Mouse (Mus musculus) heart, embryonic 16.5 days (tissue): Measurements from ENCODE around the gene Slc10a7. TPM values are rescaled to one million over a fixed set of nuclear protein-coding genes. Genes with fewer than 3 reads are reported as not detected.
A peak's percentile ranks its signal among the peaks of the same experiment; 100 is the strongest.
"Not testable (repeated sequence)": the region's sequence is repeated elsewhere in the genome, so short reads cannot be mapped to it uniquely, and the experiment has no call there.

Experiments
- ATAC-seq: fragments of 200-750 bp; cut with Nextera tagmentation; replicated peaks from 2 replicates; pipeline ENCODE4 v1.8.0; 2017; ENCODE audit warnings: moderate number of reproducible peaks; ENCODE audit not compliant: insufficient read depth, low FRiP score; ENCODE audit errors: extremely low read depth
- H3K27ac ChIP-seq: fragments of 300-500 bp; sonication (generic); 2 replicates; pipeline ENCODE4 v1.5.1; 2014; ENCODE audit warnings: mild to moderate bottlenecking, low read length, control low read depth, moderate library complexity
- H3K27me3 ChIP-seq: fragments of 300-500 bp; sonication (generic); 2 replicates; pipeline ENCODE4 v1.6.1; 2014; ENCODE audit warnings: low read length, mixed read lengths; ENCODE audit not compliant: control insufficient read depth, insufficient read depth
- H3K36me3 ChIP-seq: fragments of 300-500 bp; sonication (generic); 2 replicates; pipeline ENCODE4 v1.6.1; 2014; ENCODE audit not compliant: control insufficient read depth, insufficient read depth
- H3K4me1 ChIP-seq: fragments of 300-500 bp; sonication (generic); 2 replicates; pipeline ENCODE4 v1.6.1; 2014; ENCODE audit warnings: low read length, mixed read lengths; ENCODE audit not compliant: control insufficient read depth, insufficient read depth
- H3K4me2 ChIP-seq: fragments of 300-500 bp; sonication (generic); 2 replicates; pipeline ENCODE4 v1.6.1; 2014; ENCODE audit warnings: low read depth, mild to moderate bottlenecking, control low read depth, low read length
- H3K4me3 ChIP-seq: fragments of 300-500 bp; sonication (generic); 2 replicates; pipeline ENCODE4 v1.5.1; 2014; ENCODE audit warnings: mild to moderate bottlenecking, control low read depth, low read length
- H3K9ac ChIP-seq: fragments of 300-500 bp; sonication (generic); 2 replicates; pipeline ENCODE4 v1.6.1; 2014; ENCODE audit warnings: low read length, control low read depth
- H3K9me3 ChIP-seq: fragments of 300-500 bp; sonication (generic); replicated peaks from 2 replicates; pipeline ENCODE4 v1.6.1; 2016; ENCODE audit warnings: low read length; ENCODE audit not compliant: control insufficient read depth
- WGBS: fragments of 180-500 bp; shearing (Covaris S2); extraction: QIAGEN DNeasy Blood & Tissue Kit; methylation state at CpG from one replicate; pipeline ENCODE4 v1.1.7; 2014; 5-methylcytosine and 5-hydroxymethylcytosine counted together
- polyA plus RNA-seq: library from polyadenylated mRNA; unstranded; fragments of >200 nt; fragmentation: Nextera tagmentation; extraction: Ambion mirVana; gene quantifications from 2 replicates; pipeline ENCODE4 v1.2.1, GENCODE M21; 2015

Slc10a7 gene
- 12.7 and 13.1 TPM in 2 replicates for polyA plus RNA-seq

- Histone ChIP-seq H3K27ac (peak within 1 kb of the TSS; percentile 98), H3K4me1 (peaks cover 12% of the 10 kb centered on the region), H3K36me3 (peaks cover 13% of the 10 kb centered on the region), H3K27me3 (no peaks in the 10 kb centered on the region), H3K4me3 (peak within 1 kb of the TSS; percentile 91), H3K9me3 (no peaks in the 10 kb centered on the region), H3K4me2 (peak within 1 kb of the TSS; percentile 99), H3K9ac (peak within 1 kb of the TSS; percentile 90)
- under 1% methylated on average over 51 of the region's 51 CpGs for WGBS
- ATAC-seq: peak; percentile 88
Observed at GRCm38 (mm10) chr8:78509273-78510031, at the start of gene Slc10a7. TSS of gene Slc10a7 (plus strand) at chr8:78509346.

GRCm38 (mm10) chr8:78463941-78464340 is 45.2 kb upstream of the Slc10a7 start:
- peaks cover 6% of the 10 kb centered on the region for H3K9me3 ChIP-seq
- H3K4me3 ChIP-seq: no peak overlapping the region
- H3K27ac ChIP-seq: no peak overlapping the region
- H3K4me1 ChIP-seq: no peaks in the 10 kb centered on the region
- no peaks in the 10 kb centered on the region for H3K36me3 ChIP-seq
- H3K27me3 ChIP-seq: no peaks in the 10 kb centered on the region
- WGBS: 71% methylated on average over 2 of the region's 2 CpGs
- no peak overlapping the region for H3K4me2 ChIP-seq
- ATAC-seq: no peak
- H3K9ac ChIP-seq: no peak overlapping the region

DNA sequence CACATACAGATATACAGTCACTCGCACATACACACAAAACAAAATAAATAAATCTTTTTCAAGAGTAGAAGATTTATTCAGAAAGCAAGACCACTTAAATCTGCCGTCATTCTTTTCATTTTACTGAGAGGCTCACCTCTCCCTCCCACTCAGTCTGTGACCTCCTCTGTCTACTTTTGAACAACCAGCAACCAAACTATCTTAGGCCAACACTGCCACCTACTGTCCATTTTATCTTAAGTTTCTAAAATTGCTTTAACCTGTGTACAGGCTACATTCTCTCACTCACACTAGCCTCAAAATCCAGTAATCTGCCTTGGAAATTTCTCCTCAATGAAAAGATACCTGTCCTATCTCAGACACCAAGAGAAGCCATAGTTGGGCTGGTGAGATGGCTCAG is 41.3 kb upstream of the Slc10a7 start:
- H3K4me1 ChIP-seq: no peaks in the 10 kb centered on the region
- H3K36me3 ChIP-seq: no peaks in the 10 kb centered on the region
- peaks cover 6% of the 10 kb centered on the region for H3K9me3 ChIP-seq
- H3K27me3 ChIP-seq: no peaks in the 10 kb centered on the region
- no peak overlapping the region for H3K9ac ChIP-seq
- WGBS: 89% methylated on average over 2 of the region's 2 CpGs
- H3K27ac ChIP-seq: no peak overlapping the region
- no peak for ATAC-seq
- H3K4me3 ChIP-seq: no peak overlapping the region
- no peak overlapping the region for H3K4me2 ChIP-seq

DNA sequence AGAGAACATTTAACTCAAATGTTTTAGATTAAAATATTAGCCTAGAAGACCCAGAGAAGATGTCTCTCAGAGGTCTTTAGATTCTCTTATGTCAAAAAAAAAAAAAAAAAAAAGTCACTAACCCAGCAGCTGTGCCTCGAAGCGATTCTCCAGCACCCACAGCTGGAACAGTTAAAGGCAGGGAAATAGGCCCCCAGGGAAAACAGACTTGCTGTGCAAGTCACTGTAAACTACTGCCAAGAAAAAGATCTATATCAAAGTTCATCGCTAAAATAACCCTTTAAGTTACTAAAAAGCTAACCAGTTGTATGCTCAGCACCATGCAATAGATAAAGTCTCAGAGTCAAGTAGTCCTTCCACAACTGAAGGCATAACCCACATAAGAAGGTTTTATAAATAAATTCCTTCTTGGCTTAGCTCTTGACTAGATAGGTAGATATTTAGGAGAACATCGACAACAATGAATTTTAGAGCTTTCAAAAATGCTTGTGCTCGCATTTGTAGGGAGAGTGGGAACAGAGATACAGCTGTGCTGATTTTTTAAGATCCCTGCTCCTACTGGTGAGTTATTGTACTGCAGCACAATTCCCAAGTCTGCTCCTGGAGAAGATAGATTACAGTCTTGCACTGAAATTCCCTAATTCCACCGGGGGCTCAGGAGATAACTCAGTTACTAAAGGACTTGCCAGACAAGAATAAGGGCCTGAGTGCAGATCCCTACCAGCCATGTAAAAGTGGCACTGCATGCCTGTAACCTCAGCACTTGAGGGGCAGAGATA is 31.9 kb upstream of the Slc10a7 start:
- Histone ChIP-seq H3K27me3 (no peaks in the 10 kb centered on the region), H3K27ac (no peak overlapping the region), H3K4me1 (no peaks in the 10 kb centered on the region), H3K4me2 (no peak overlapping the region), H3K9me3 (peaks cover under 1% of the 10 kb centered on the region; the same call in 1 of the 2 replicates), H3K9ac (no peak overlapping the region), H3K4me3 (no peak overlapping the region), H3K36me3 (no peaks in the 10 kb centered on the region)
- WGBS: 54% methylated on average over 6 of the region's 6 CpGs
- ATAC-seq: no peak

- WGBS: 80% methylated on average over 3 of the region's 3 CpGs
- Histone ChIP-seq H3K4me3 (no peak overlapping the region), H3K4me2 (no peak overlapping the region), H3K4me1 (no peaks in the 10 kb centered on the region), H3K27me3 (no peaks in the 10 kb centered on the region), H3K9me3 (no peaks in the 10 kb centered on the region), H3K36me3 (no peaks in the 10 kb centered on the region), H3K27ac (no peak overlapping the region), H3K9ac (no peak overlapping the region)
- ATAC-seq: no peak
Observed at GRCm38 (mm10) chr8:78489733-78490132, 19.4 kb upstream of the Slc10a7 start.

- no peak for ATAC-seq
- H3K4me3 ChIP-seq: no peak overlapping the region
- 41% methylated on average over 2 of the region's 2 CpGs for WGBS
- no peaks in the 10 kb centered on the region for H3K27me3 ChIP-seq
- no peak overlapping the region for H3K9ac ChIP-seq
- H3K9me3 ChIP-seq: no peaks in the 10 kb centered on the region
- H3K4me1 ChIP-seq: no peaks in the 10 kb centered on the region
- H3K36me3 ChIP-seq: no peaks in the 10 kb centered on the region
- no peak overlapping the region for H3K27ac ChIP-seq
- no peak overlapping the region for H3K4me2 ChIP-seq
Observed at GRCm38 (mm10) chr8:78493031-78493430, 16.1 kb upstream of the Slc10a7 start.

DNA sequence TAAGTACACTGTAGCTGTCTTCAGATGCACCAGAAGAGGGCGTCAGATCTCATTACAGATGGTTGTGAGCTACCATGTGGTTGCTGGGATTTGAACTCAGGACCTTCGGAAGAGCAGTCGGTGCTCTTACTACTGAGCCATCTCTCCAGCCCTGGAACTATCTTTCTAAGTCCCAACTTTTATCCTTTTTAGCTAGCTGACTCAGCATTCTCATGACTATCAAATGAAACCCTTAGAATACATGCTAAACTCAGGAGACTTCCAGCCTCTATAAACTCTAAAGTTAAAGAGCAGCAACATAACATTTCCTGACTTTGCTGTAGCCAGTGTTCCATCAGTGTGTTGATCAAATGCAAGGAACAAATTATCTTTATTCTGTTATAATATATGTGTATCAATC is 12.9 kb upstream of the Slc10a7 start:
- H3K9me3 ChIP-seq, H3K27me3 ChIP-seq, ATAC-seq, H3K27ac ChIP-seq, H3K9ac ChIP-seq, H3K4me3 ChIP-seq, H3K36me3 ChIP-seq, H3K4me1 ChIP-seq, H3K4me2 ChIP-seq: not testable (repeated sequence)
- WGBS: 92% methylated on average over 3 of the region's 3 CpGs

- Histone ChIP-seq H3K27ac (no peak overlapping the region), H3K27me3 (no peaks in the 10 kb centered on the region), H3K36me3 (peaks cover 19% of the 10 kb centered on the region), H3K9ac (no peak overlapping the region), H3K9me3 (no peaks in the 10 kb centered on the region), H3K4me2 (no peak overlapping the region), H3K4me1 (peaks cover 6% of the 10 kb centered on the region), H3K4me3 (no peak overlapping the region)
- 74% methylated on average over 2 of the region's 2 CpGs for WGBS
- ATAC-seq: no peak
Observed at GRCm38 (mm10) chr8:78502706-78503105, 6.4 kb upstream of the Slc10a7 start.
